Mouse (Mus musculus) heart, adult 2 months (tissue): ENCODE data around the gene Ppard.

Source experiments
- CTCF ChIP-seq: fragments of 200-600 bp; IDR thresholded peaks from 2 replicates; pipeline ENCODE4 v1.8.1; 2022; ENCODE audit warnings: antibody characterized with exemption, mild to moderate bottlenecking, moderate library complexity
- EP300 ChIP-seq: fragments of 200-500 bp; IDR thresholded peaks from 2 replicates; pipeline ENCODE4 v1.6.1; 2011; ENCODE audit warnings: low read depth, low read length, control low read depth; ENCODE audit not compliant: insufficient read depth
- POLR2A ChIP-seq: fragments of 200-500 bp; IDR thresholded peaks from 2 replicates; pipeline ENCODE4 v1.6.1; 2011; ENCODE audit warnings: mild to moderate bottlenecking, low read depth, low read length, control low read depth; ENCODE audit not compliant: insufficient read depth

GRCm38 (mm10) chr17:28251579-28252280, 19.2 kb downstream of the Ppard start:
- TF ChIP-seq CTCF (no peak), POLR2A (no peak), EP300 (no peak)
